Mouse (Mus musculus): ENCODE results near the gene Ripor3. TPM values are rescaled to one million over a fixed set of nuclear protein-coding genes. Genes with fewer than 3 reads are reported as not detected.

Ripor3 gene
- polyA plus RNA-seq, 1 experiment: 0.84 TPM

GRCm38 (mm10) chr2:167968504-167968903 lies 41.9 kb downstream of the Ripor3 start:
- TF ChIP-seq CTCF (IDR thresholded peaks at IDR 0.05; ENCODE audit: borderline replicate concordance, insufficient read depth, low read depth, low read length) (no peak), POLR2A (IDR thresholded peaks at IDR 0.05; ENCODE audit: borderline replicate concordance, insufficient read depth, low read length) (no peak)
- 91% methylated on average over 7 of the region's 7 CpGs for WGBS
- no peaks in the 10 kb centered on the region for H3K27me3 ChIP-seq (ENCODE audit: control insufficient read depth, insufficient read depth, low read length)
- peaks cover 3% of the 10 kb centered on the region for H3K4me1 ChIP-seq (ENCODE audit: control insufficient read depth, insufficient read depth, low read length)
- no peak overlapping the region for H3K27ac ChIP-seq (ENCODE audit: insufficient read depth, low read length)
- no peak overlapping the region for H3K4me3 ChIP-seq (replicated peaks; ENCODE audit: insufficient read depth, low read depth, low read length)
- no peak for DNase-seq

- DNase-seq: no peak
- TF ChIP-seq CTCF (IDR thresholded peaks at IDR 0.05; ENCODE audit: borderline replicate concordance, insufficient read depth, low read depth, low read length) (no peak), POLR2A (IDR thresholded peaks at IDR 0.05; ENCODE audit: borderline replicate concordance, insufficient read depth, low read length) (no peak)
These were observed 44.5 kb downstream of the Ripor3 start for GRCm38 (mm10) chr2:167965911-167966310.

GRCm38 (mm10) chr2:167964320-167964719 lies 46.1 kb downstream of the Ripor3 start:
- DNase-seq: no peak
- Histone ChIP-seq H3K4me1 (ENCODE audit: control insufficient read depth, insufficient read depth, low read length) (peaks cover 19% of the 10 kb centered on the region), H3K4me3 (replicated peaks; ENCODE audit: insufficient read depth, low read depth, low read length) (no peak overlapping the region), H3K27ac (ENCODE audit: insufficient read depth, low read length) (no peak overlapping the region), H3K27me3 (ENCODE audit: control insufficient read depth, insufficient read depth, low read length) (no peaks in the 10 kb centered on the region)
- 88% methylated on average over 9 of the region's 9 CpGs for WGBS
- TF ChIP-seq CTCF (IDR thresholded peaks at IDR 0.05; ENCODE audit: borderline replicate concordance, insufficient read depth, low read depth, low read length) (no peak), POLR2A (IDR thresholded peaks at IDR 0.05; ENCODE audit: borderline replicate concordance, insufficient read depth, low read length) (no peak)

More at GRCm38 (mm10) chr2:167965911-167966310, 44.5 kb downstream of the Ripor3 start:
- no peak overlapping the region for H3K27ac ChIP-seq (ENCODE audit: insufficient read depth, low read length)
- H3K27me3 ChIP-seq (ENCODE audit: control insufficient read depth, insufficient read depth, low read length): no peaks in the 10 kb centered on the region
- no peak overlapping the region for H3K4me3 ChIP-seq (replicated peaks; ENCODE audit: insufficient read depth, low read depth, low read length)
- peaks cover 15% of the 10 kb centered on the region for H3K4me1 ChIP-seq (ENCODE audit: control insufficient read depth, insufficient read depth, low read length)
- 46% methylated on average over 3 of the region's 3 CpGs for WGBS

GRCm38 (mm10) chr2:167963778-167964300 lies 46.6 kb downstream of the Ripor3 start:
- Histone ChIP-seq H3K27ac (ENCODE audit: insufficient read depth, low read length) (no peak overlapping the region), H3K4me1 (ENCODE audit: control insufficient read depth, insufficient read depth, low read length) (peaks cover 22% of the 10 kb centered on the region), H3K27me3 (ENCODE audit: control insufficient read depth, insufficient read depth, low read length) (no peaks in the 10 kb centered on the region), H3K4me3 (replicated peaks; ENCODE audit: insufficient read depth, low read depth, low read length) (no peak overlapping the region)
- TF ChIP-seq POLR2A (IDR thresholded peaks at IDR 0.05; ENCODE audit: borderline replicate concordance, insufficient read depth, low read length) (no peak), CTCF (IDR thresholded peaks at IDR 0.05; ENCODE audit: borderline replicate concordance, insufficient read depth, low read depth, low read length) (no peak)
- DNase-seq: no peak
- WGBS: 95% methylated on average over 9 of the region's 9 CpGs

GRCm38 (mm10) chr2:167963176-167963575 lies 47.2 kb downstream of the Ripor3 start:
- TF ChIP-seq CTCF (IDR thresholded peaks at IDR 0.05; ENCODE audit: borderline replicate concordance, insufficient read depth, low read depth, low read length): no peak
- TF ChIP-seq POLR2A (IDR thresholded peaks at IDR 0.05; ENCODE audit: borderline replicate concordance, insufficient read depth, low read length): no peak
- no peak overlapping the region for H3K4me3 ChIP-seq (replicated peaks; ENCODE audit: insufficient read depth, low read depth, low read length)
- DNase-seq: no peak
- H3K27ac ChIP-seq (ENCODE audit: insufficient read depth, low read length): no peak overlapping the region
- H3K4me1 ChIP-seq (ENCODE audit: control insufficient read depth, insufficient read depth, low read length): peaks cover 27% of the 10 kb centered on the region
- H3K27me3 ChIP-seq (ENCODE audit: control insufficient read depth, insufficient read depth, low read length): no peaks in the 10 kb centered on the region
- 46% methylated on average over 4 of the region's 4 CpGs for WGBS

GRCm38 (mm10) chr2:167962347-167962746 lies 48.1 kb downstream of the Ripor3 start:
- DNase-seq: no peak
- H3K27me3 ChIP-seq (ENCODE audit: control insufficient read depth, insufficient read depth, low read length): no peaks in the 10 kb centered on the region
- no peak overlapping the region for H3K4me3 ChIP-seq (replicated peaks; ENCODE audit: insufficient read depth, low read depth, low read length)
- WGBS: 56% methylated on average over 6 of the region's 6 CpGs
- H3K27ac ChIP-seq (ENCODE audit: insufficient read depth, low read length): no peak overlapping the region
- TF ChIP-seq CTCF (IDR thresholded peaks at IDR 0.05; ENCODE audit: borderline replicate concordance, insufficient read depth, low read depth, low read length) (no peak), POLR2A (IDR thresholded peaks at IDR 0.05; ENCODE audit: borderline replicate concordance, insufficient read depth, low read length) (no peak)
- H3K4me1 ChIP-seq (ENCODE audit: control insufficient read depth, insufficient read depth, low read length): peaks cover 32% of the 10 kb centered on the region

GRCm38 (mm10) chr2:167960584-167960983 lies 49.8 kb downstream of the Ripor3 start:
- TF ChIP-seq POLR2A (IDR thresholded peaks at IDR 0.05; ENCODE audit: borderline replicate concordance, insufficient read depth, low read length) (no peak), CTCF (IDR thresholded peaks at IDR 0.05; ENCODE audit: borderline replicate concordance, insufficient read depth, low read depth, low read length) (no peak)
- 90% methylated on average over 8 of the region's 8 CpGs for WGBS
- Histone ChIP-seq H3K27me3 (ENCODE audit: control insufficient read depth, insufficient read depth, low read length) (no peaks in the 10 kb centered on the region), H3K4me3 (replicated peaks; ENCODE audit: insufficient read depth, low read depth, low read length) (no peak overlapping the region), H3K27ac (ENCODE audit: insufficient read depth, low read length) (no peak overlapping the region), H3K4me1 (ENCODE audit: control insufficient read depth, insufficient read depth, low read length) (peaks cover 32% of the 10 kb centered on the region)
- no peak for DNase-seq

- 90% methylated on average over 7 of the region's 7 CpGs for WGBS
- no peak for DNase-seq
These were observed 50.4 kb downstream of the Ripor3 start for GRCm38 (mm10) chr2:167959996-167960395.

More at GRCm38 (mm10) chr2:167959996-167960395, 50.4 kb downstream of the Ripor3 start:
- TF ChIP-seq CTCF (IDR thresholded peaks at IDR 0.05; ENCODE audit: borderline replicate concordance, insufficient read depth, low read depth, low read length): no peak
- TF ChIP-seq POLR2A (IDR thresholded peaks at IDR 0.05; ENCODE audit: borderline replicate concordance, insufficient read depth, low read length): no peak
- H3K27ac ChIP-seq (ENCODE audit: insufficient read depth, low read length): no peak overlapping the region
- no peak overlapping the region for H3K4me3 ChIP-seq (replicated peaks; ENCODE audit: insufficient read depth, low read depth, low read length)
- H3K4me1 ChIP-seq (ENCODE audit: control insufficient read depth, insufficient read depth, low read length): peaks cover 32% of the 10 kb centered on the region
- no peaks in the 10 kb centered on the region for H3K27me3 ChIP-seq (ENCODE audit: control insufficient read depth, insufficient read depth, low read length)
